Mouse (Mus musculus) embryonic fibroblast, embryonic 13.5 days (primary cell): ENCODE results near the gene Dydc1.

Source experiments
- CTCF ChIP-seq: IDR thresholded peaks from 2 replicates; pipeline ENCODE4 v1.5.1; 2011; ENCODE audit warnings: mild to moderate bottlenecking, control low read depth, low read length, moderate library complexity, borderline replicate concordance; ENCODE audit not compliant: insufficient read depth
- POLR2A ChIP-seq: IDR thresholded peaks from 2 replicates; pipeline ENCODE4 v1.6.1; 2011; ENCODE audit warnings: low read depth, mild to moderate bottlenecking, control low read depth, low read length, moderate library complexity

DNA sequence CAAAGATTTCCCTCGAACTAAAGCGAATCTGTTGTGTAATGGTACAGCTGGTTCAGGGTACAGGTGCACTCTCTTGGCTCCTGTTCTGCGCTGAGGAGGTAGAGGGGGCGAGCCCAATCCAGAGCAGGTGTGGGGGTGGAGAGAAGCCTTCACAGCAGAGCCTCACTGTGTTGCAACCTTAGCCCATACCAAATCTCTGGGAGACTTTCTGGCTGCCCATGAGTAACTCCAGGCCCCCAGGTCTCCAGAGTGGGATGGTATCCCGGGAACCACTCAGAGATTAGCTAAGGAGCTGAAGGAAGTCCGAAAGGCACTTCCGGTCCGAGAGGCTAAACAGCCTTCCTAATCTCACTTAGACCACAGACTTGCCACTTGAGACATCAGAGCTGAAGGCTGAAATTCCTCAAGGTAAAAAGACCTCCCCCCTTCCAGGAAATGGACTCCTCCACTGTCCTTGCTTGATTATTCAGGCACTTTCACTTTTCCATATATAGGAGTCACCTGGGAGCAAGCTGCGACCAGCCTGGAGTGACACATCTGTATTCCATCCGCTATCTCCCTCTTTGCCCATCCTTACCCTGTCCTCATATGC, 32.2 kb downstream of the Dydc1 start, which contains the start of gene Mat1a:
- no peak for TF ChIP-seq POLR2A
- TF ChIP-seq CTCF: no peak
